Mouse (Mus musculus) G1E-ER4 (cell line): ENCODE data around the gene Gm9958. TPM values are rescaled to one million over a fixed set of nuclear protein-coding genes. Genes with fewer than 3 reads are reported as not detected.

Experiments used
- GATA1 ChIP-seq: IDR thresholded peaks from one replicate; pipeline ENCODE4 v1.8.0; 2012; ENCODE audit warnings: low read length, inconsistent platforms
- polyA plus RNA-seq: library from polyadenylated mRNA; stranded (reverse); fragments of >175 nt; gene quantifications from 2 replicates; pipeline ENCODE4 v1.2.3, GENCODE M21; 2012

The Gm9958 gene
- polyA plus RNA-seq, 1 experiment: 0.13 TPM

DNA sequence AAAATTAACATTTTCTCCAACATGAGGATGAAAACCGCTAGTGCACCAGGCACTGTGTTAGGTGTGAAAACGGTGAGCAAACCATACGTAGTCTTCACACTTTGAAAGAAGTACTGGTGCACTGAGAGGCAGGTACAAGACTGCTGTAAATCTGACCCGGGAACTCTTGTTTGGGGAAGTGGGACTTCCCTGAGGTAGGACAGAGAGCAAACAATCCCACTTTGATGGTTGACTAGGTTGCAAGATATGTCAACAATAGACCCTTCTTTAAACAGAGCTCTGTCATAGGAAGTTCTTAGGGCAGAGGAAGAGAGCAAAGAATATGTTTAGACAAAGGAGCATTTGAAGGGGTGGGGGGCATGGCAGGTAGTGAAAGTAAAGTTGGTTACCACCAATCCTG is 6.7 kb downstream of the Gm9958 start:
- no peak for TF ChIP-seq GATA1

DNA sequence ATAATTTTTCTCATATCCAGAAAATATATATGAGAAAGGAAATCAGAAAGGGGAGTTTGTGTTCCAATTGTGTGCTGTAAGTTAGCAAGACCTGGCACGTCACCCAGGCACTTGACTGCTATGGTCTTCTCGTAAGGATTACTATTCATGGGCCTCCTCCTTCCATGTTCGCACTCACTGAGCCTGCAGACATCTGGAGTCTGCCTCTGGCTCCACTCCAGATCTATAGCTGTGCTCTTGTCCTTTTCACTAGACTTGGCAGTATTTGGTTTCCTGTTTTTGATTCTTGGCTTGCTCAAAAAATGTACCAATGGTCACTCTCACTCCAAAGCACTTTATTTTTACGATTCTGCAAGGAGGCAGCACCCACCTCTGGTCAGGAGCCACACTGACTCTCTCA is 14.5 kb downstream of the Gm9958 start:
- TF ChIP-seq GATA1: no peak

DNA sequence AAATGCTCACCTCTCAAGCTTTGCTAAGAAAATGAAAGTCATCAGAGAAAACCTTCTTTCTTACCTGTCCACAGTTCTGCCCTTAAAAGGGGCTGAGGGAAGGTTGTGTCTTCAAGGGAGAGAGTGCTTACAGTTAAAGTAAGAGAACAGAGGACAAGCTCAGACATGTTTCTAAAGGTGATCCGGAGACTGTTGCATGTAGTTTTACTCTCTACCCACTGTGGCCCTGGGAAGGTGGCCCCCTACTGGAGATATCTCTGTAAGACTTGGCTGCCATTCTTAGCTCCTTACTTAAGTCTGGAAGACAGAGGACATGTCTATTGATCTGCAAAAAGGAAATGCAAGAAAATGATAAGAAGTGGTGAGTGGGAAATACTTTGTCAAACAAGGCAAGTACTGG is 16.1 kb downstream of the Gm9958 start:
- TF ChIP-seq GATA1: no peak

DNA sequence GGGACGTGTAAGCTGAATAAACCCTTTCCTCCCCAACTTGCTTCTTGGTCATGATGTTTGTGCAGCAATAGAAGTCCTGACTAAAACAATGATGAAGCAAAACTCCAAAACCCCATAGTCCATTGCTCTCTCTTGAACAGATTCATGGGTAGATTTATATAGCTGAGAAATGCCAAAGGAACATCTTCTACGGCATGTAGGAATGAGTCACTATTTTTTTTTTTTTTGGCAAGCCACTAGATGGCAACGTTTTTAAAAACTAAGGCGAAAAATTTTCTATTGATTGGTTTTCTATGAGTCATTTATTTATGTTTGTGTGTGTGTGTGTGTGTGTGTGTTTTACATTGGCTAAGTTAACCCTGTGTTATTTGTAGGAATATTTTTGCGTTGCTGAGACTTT is 26.8 kb downstream of the Gm9958 start:
- TF ChIP-seq GATA1: no peak

DNA sequence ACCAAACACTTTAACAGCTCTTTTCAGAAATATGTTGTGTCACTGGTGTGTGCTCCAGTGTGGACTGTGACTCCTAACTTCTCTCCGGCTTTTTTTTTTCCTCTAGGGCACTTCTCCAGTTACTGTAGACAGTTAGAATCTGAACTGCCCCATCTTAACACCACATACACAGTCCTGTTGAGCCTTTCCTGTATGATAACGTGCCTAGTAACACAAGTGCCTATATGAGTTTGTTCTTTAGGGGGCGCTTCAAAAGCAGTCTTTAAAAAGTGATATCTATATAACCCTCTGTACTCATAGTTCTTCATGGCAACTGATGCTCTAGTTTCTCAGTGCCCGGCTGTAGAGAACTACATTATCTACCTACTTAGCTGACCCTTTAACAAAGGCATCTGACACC is 27.3 kb downstream of the Gm9958 start:
- TF ChIP-seq GATA1: no peak

DNA sequence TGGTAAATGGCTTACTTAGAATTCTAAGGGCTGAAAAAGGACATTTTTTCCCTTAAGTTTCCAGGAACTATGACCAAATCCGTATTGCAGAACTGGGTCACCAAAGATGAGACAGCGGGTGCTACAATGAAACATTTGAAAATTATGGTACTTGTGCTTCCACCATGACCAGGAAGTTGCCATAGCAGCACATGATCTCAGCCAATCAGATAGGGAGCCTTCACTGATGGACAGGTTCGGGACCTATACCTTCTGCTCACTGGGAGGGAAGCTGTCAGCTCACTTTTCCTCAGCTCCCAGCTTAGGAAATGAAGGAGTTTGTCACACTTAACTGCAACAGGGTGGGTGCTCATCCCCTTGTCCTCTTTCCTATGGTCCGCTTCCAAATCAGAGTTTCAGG is 29.8 kb downstream of the Gm9958 start:
- TF ChIP-seq GATA1: no peak

DNA sequence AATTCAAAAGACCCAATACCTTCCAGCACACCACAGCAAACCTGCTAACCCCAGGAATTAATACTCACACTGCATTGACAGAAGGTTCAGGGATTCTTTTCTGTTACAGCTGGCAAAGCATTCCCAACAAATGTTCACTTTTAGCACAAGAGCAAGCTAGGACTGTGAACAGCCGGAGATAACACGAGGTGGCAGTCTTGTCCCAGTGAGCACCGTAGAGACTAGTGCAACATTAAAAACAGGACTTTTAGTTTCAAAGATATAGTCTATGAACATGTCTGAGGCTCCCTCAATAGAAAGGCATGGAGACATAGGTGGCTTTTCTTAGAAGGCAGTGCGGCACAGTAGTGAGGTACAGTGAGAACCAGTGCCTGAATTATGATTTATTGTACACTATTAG is 38.2 kb downstream of the Gm9958 start:
- TF ChIP-seq GATA1: no peak

DNA sequence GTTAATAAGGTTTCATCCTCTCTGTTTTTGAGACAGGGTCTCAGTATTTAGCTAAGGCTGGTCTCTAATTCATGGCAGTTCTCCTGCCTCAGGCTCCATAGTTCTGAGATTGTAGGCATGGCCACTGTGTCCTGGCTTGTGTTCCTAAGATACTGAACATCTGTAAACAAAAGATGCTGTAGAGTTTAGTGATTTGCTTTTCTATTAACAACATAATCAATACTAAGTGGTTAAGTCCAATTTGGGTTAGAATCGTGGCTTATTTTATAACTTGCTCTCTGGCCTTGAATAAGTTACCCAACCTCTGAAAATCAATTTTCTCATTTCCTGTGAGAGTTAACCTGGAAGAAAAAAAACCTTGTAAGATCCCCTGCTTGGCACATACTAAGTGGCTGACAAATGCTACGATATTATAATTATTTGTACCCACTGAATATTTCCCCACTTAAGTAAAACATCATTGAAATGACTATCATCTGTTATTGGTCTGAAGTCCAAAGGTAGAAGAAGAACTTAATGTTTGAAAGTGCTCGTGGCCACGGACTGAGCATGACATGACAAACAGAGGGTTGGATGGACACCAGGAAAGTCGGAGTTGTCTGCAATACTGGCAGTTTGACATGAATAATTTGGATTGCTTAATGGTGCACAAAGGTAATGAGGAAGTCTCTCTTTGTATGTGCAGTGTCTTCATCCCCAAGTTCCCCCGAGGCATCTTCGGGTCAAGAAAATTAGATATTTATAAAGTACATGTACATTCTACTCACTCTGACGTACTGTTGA is 47.3 kb downstream of the Gm9958 start:
- TF ChIP-seq GATA1: no peak

DNA sequence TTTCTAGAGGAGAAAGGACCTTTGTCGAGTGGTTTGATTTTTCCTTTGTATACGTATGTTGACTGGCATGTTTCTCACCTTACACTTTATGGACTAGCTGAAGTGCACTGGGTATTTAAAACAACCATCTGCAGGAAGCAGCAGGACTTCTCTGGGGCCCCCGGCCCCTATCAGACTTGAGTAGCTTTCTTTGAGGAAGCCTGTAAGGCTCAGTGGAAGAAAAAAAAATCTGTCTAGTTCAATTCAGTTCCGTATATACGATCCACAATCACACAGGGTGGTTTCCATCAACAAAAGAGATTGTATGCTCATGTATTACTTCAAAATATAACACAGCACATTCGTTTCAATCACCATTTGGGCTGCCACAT is 47.9 kb downstream of the Gm9958 start:
- TF ChIP-seq GATA1: no peak

Other genes starting within 250 kb of the Gm9958 start
- gene Cox18, start 143.2 kb upstream of the Gm9958 start, polyA plus RNA-seq: 53.4 and 73.5 TPM in 2 replicates
- gene Ankrd17, start 627 bp upstream of the Gm9958 start, polyA plus RNA-seq: 23.7 and 26.0 TPM in 2 replicates
- not detected in 2 replicates for gene Alb, start 93.7 kb downstream of the Gm9958 start, polyA plus RNA-seq
- gene Afp, start 123.5 kb downstream of the Gm9958 start, polyA plus RNA-seq: 0.24 and 0.27 TPM in 2 replicates
- not detected in 2 replicates for gene Afm, start 151.7 kb downstream of the Gm9958 start, polyA plus RNA-seq
- 0.05 TPM in 1 of 2 replicates, not detected in the other for gene 5830473C10Rik, start 193.9 kb downstream of the Gm9958 start, polyA plus RNA-seq